Mouse (Mus musculus): Measurements from ENCODE around the gene Zzz3. TPM values are rescaled to one million over a fixed set of nuclear protein-coding genes. Genes with fewer than 3 reads are reported as not detected.

Zzz3 gene
- polyA plus RNA-seq, 1 experiment = 19.1 TPM

DNA sequence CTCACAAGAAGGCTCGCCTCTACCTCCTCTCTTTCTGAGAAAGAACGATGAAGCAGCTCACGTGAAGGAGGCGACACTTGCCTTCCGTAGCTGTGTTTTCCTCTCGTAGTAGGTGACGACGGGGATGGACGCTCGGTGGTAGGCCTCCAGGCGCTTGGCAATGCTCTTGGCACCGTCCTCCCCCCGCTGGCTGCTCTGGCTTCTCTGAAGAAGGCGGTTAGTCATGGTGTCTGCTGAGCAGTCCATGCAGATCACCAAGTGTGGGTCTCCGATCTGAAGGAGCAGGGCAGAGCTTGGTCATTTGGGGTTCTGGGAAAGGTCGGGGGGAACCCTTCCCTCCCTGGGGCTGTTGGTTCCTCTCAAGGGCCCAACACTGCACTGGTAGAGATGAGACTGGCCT lies 77.4 kb downstream of the Zzz3 start:
- no peak overlapping the region for H3K4me3 ChIP-seq (ENCODE audit: insufficient read depth, low read depth, low read length)
- WGBS = 90% methylated on average over 16 of the region's 16 CpGs
- no peaks in the 10 kb centered on the region for H3K27me3 ChIP-seq (replicated peaks; ENCODE audit: control insufficient read depth, insufficient read depth, low read length)

DNA sequence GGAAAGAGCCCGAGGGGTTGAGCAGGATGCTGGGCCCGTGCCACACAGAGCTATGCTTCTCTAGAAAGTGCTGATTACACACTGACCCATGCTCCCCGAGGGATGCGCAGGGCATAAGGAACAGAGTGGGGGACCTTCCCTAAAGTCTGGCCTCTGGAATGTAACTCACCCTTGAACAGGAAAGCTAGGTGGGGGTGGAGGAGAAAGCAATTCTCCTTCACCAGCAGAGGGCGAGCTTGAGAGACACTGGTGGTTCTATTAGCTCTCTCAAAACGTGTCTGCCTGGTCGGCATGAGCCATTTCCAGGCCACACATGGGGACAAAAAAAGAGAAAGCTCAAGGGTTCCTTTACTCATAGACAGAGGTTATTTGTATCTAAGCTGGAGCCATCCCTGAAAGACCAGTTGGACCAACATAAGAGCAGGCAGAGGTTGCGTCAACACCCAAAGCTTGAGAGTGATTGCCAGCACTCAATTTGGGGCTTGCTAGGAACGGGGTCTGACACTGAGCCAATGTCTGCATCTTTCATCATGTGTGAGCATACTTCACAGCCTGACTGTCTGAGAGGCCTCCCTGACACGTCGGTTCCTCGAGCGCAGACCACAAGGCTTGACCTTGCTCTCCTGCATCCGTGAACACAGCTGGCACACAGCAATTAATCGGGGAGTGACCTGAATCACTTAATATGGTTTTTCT lies 79.5 kb downstream of the Zzz3 start:
- TF ChIP-seq CTCF (conservative IDR thresholded peaks at IDR 0.05; ENCODE audit: insufficient read depth, insufficient read length, low read depth, low read length) (peak; percentile 82), POLR2A (IDR thresholded peaks at IDR 0.05; ENCODE audit: low read depth, low read length) (no peak)
- Histone ChIP-seq H3K36me3 (ENCODE audit: control insufficient read depth, insufficient read depth, low read length) (no peaks in the 10 kb centered on the region), H3K27me3 (replicated peaks; ENCODE audit: control insufficient read depth, insufficient read depth, low read length) (no peaks in the 10 kb centered on the region), H3K4me1 (ENCODE audit: control insufficient read depth, insufficient read depth, low read length) (no peaks in the 10 kb centered on the region; the same call in 1 of the 2 replicates), H3K27ac (ENCODE audit: insufficient read depth, low read depth, low read length) (no peak overlapping the region), H3K4me3 (ENCODE audit: insufficient read depth, low read depth, low read length) (no peak overlapping the region)
- peak; percentile 63 for DNase-seq
- 52% methylated on average over 15 of the region's 15 CpGs for WGBS

More for the DNA sequence above, 77.4 kb downstream of the Zzz3 start:
- TF ChIP-seq POLR2A (IDR thresholded peaks at IDR 0.05; ENCODE audit: low read depth, low read length) (no peak), CTCF (conservative IDR thresholded peaks at IDR 0.05; ENCODE audit: insufficient read depth, insufficient read length, low read depth, low read length) (no peak)
- Histone ChIP-seq H3K27ac (ENCODE audit: insufficient read depth, low read depth, low read length) (no peak overlapping the region), H3K4me1 (ENCODE audit: control insufficient read depth, insufficient read depth, low read length) (no peaks in the 10 kb centered on the region), H3K36me3 (ENCODE audit: control insufficient read depth, insufficient read depth, low read length) (no peaks in the 10 kb centered on the region)
- no peak for DNase-seq

DNA sequence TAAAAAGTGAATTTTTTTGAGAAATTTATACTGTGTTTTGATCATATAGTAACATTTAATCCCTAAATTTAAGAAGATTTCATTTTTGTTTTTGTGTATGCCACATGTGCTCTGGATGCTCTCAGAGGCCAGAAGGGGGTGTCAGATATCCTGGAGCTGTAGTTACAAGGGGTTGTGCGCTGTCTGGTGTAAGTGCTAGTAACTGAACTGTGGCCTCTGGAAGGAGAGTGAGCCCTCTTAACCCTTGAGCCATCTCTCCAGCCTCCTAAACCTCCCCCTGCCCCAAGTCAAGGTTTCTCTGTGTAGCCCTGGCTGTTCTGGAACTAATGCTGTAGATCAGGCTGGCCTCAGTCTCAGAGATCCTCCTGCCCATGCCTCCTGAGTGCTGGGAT lies 80.0 kb downstream of the Zzz3 start:
- Histone ChIP-seq H3K4me3 (ENCODE audit: insufficient read depth, low read depth, low read length) (no peak overlapping the region), H3K36me3 (ENCODE audit: control insufficient read depth, insufficient read depth, low read length) (no peaks in the 10 kb centered on the region), H3K27me3 (replicated peaks; ENCODE audit: control insufficient read depth, insufficient read depth, low read length) (no peaks in the 10 kb centered on the region), H3K27ac (ENCODE audit: insufficient read depth, low read depth, low read length) (no peak overlapping the region), H3K4me1 (ENCODE audit: control insufficient read depth, insufficient read depth, low read length) (no peaks in the 10 kb centered on the region; the same call in 1 of the 2 replicates)
- TF ChIP-seq CTCF (conservative IDR thresholded peaks at IDR 0.05; ENCODE audit: insufficient read depth, insufficient read length, low read depth, low read length) (no peak), POLR2A (IDR thresholded peaks at IDR 0.05; ENCODE audit: low read depth, low read length) (no peak)
- 75% methylated on average over 1 of the region's 1 CpGs for WGBS
- no peak for DNase-seq

DNA sequence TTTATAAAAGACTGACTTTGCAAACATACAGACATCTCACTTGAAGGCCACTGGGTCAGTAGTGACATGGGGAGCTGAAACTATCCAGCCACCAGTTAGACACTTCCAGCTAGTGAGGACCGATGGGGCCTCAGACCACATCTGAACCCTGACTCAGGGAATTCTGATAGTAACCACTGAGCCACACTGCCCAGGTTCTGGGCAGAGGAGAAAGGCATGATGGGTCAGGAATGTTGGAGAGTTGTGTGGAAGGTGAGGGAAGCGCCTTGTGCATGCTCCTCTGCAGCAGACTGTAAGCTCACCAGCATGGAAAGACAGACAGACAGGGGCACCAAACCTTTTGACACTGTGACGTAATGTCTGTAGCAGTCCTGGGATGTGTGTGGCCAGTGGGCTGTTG lies 80.6 kb downstream of the Zzz3 start:
- Histone ChIP-seq H3K27ac (ENCODE audit: insufficient read depth, low read depth, low read length) (no peak overlapping the region), H3K36me3 (ENCODE audit: control insufficient read depth, insufficient read depth, low read length) (no peaks in the 10 kb centered on the region), H3K4me3 (ENCODE audit: insufficient read depth, low read depth, low read length) (no peak overlapping the region), H3K27me3 (replicated peaks; ENCODE audit: control insufficient read depth, insufficient read depth, low read length) (no peaks in the 10 kb centered on the region), H3K4me1 (ENCODE audit: control insufficient read depth, insufficient read depth, low read length) (no peaks in the 10 kb centered on the region; the same call in 1 of the 2 replicates)
- no peak for DNase-seq
- TF ChIP-seq POLR2A (IDR thresholded peaks at IDR 0.05; ENCODE audit: low read depth, low read length) (no peak), CTCF (conservative IDR thresholded peaks at IDR 0.05; ENCODE audit: insufficient read depth, insufficient read length, low read depth, low read length) (no peak)
- 92% methylated on average over 3 of the region's 3 CpGs for WGBS

DNA sequence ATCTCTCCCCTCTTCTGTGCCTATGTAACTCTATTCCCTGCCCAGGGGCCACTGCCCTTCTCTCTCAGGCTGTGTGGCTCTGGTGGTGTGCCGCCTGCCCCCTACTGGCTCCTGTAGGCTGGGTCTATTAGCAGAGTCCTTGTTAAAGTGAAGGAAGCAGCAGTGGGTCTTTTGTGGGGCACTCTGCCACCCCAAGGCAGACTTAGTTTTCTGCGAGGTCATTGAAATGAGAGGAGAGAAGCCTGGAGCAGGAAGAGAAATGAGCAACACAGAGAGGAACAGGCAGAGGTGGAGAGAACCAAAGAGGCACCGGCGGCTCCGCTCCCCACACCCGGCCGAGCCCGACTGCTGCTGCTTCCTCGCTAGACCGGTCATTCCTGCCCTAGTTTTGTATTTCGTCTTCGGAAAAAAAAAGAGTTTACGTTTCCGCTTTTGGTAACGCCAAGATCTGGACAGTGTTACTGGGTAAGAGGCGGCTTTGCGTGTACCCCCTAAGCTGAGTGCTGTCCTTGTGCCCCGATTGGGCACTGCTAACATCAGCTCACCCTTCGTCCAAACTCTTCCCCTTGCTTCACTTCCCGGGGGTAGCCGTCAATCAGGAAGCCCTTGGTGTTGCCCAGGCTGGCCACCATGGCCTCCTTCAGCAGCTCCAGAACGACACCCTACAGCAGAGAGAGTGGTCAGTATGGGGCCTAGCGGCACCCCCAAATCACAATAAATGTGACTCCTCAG lies 82.7 kb downstream of the Zzz3 start:
- peak; percentile 83 for DNase-seq
- H3K27ac ChIP-seq (ENCODE audit: insufficient read depth, low read depth, low read length) = peak overlapping the region; percentile 18
- 2% methylated on average over 23 of the region's 23 CpGs for WGBS

DNA sequence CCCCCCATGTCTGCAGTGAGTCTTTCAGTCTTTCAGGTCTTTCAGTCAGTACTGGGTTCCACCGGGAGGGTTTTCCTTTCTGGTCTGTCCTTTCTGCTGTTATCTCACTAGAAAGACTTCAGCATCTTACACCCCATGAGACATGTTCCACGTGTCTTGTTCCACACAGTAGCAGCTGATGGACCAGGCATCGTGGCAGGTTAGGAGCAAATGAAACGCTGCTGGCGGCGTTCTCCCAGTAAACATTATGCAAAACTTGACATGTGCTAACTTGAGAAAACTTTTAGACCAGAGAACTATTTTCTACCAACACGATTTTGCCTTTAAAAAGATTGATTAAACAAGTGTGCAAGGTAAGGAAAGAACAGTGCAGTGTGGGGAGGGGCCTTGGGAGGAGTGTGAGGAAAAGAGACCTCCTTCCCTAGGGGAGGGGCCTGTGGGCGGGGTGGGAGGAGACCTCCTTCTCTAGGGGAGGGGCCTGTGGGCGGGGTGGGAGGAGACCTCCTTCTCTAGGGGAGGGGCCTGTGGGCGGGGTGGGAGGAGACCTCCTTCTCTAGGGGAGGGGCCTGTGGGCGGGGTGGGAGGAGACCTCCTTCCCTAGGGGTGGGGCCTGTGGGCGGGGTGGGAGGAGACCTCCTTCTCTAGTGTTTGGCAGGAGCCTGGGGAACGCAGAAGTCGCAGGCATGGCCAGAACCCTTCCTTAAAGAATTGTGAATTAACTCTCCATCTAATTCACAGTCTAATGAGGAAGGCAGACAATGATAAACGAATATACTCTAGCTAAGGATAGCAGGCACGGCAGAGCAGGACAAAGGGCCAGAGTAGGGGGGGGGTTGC lies 83.5 kb downstream of the Zzz3 start:
- H3K27me3 ChIP-seq (replicated peaks; ENCODE audit: control insufficient read depth, insufficient read depth, low read length) = no peaks in the 10 kb centered on the region
- H3K36me3 ChIP-seq (ENCODE audit: control insufficient read depth, insufficient read depth, low read length) = no peaks in the 10 kb centered on the region
- H3K4me3 ChIP-seq (ENCODE audit: insufficient read depth, low read depth, low read length) = peak overlapping the region; percentile 50
- WGBS = 2% methylated on average over 14 of the region's 16 CpGs
- peak overlapping the region; percentile 18 for H3K27ac ChIP-seq (ENCODE audit: insufficient read depth, low read depth, low read length)
- TF ChIP-seq POLR2A (IDR thresholded peaks at IDR 0.05; ENCODE audit: low read depth, low read length) (no peak), CTCF (conservative IDR thresholded peaks at IDR 0.05; ENCODE audit: insufficient read depth, insufficient read length, low read depth, low read length) (no peak)
- DNase-seq = peak; percentile 69
- no peaks in the 10 kb centered on the region; the same call in 1 of the 2 replicates for H3K4me1 ChIP-seq (ENCODE audit: control insufficient read depth, insufficient read depth, low read length)

More for the DNA sequence above, 82.7 kb downstream of the Zzz3 start:
- peak overlapping the region; percentile 50 for H3K4me3 ChIP-seq (ENCODE audit: insufficient read depth, low read depth, low read length)
- no peaks in the 10 kb centered on the region for H3K36me3 ChIP-seq (ENCODE audit: control insufficient read depth, insufficient read depth, low read length)
- H3K27me3 ChIP-seq (replicated peaks; ENCODE audit: control insufficient read depth, insufficient read depth, low read length) = no peaks in the 10 kb centered on the region
- no peaks in the 10 kb centered on the region; the same call in 1 of the 2 replicates for H3K4me1 ChIP-seq (ENCODE audit: control insufficient read depth, insufficient read depth, low read length)
- TF ChIP-seq CTCF (conservative IDR thresholded peaks at IDR 0.05; ENCODE audit: insufficient read depth, insufficient read length, low read depth, low read length) = peak; percentile 69
- no peak for TF ChIP-seq POLR2A (IDR thresholded peaks at IDR 0.05; ENCODE audit: low read depth, low read length)
